Mouse (Mus musculus) C2C12 (cell line): Measurements from ENCODE around the gene Tnfsfm13.

Experiments used
- CEBPB ChIP-seq: IDR thresholded peaks from one replicate; pipeline ENCODE4 v1.6.1; 2011; ENCODE audit warnings: low read depth, mild to moderate bottlenecking, control low read depth, moderate library complexity
- CTCF ChIP-seq: IDR thresholded peaks from one replicate; pipeline ENCODE4 v1.5.1; 2011; ENCODE audit not compliant: control insufficient read depth, insufficient read depth, insufficient read length

DNA sequence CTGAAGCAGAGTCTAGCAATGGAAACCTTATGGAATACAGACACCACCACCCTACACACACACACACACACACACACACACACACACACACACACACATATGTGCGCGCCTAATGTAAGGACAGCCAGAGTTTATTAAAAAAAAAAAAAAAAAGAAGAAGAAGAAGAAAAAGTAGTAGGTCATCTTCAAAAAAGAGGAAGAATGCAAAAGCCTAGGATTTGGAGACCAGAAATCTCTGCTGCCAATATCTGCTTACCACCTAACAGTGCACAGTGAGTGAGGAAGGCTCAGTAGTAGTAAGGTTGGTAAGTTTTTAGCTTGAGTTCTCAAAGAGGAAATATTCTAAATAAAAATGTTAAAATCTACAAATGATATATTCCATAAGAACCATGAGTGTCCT, 16.8 kb downstream of the Tnfsfm13 start:
- TF ChIP-seq CEBPB (no peak), CTCF (no peak)
